In genomic region chr19:24513105-24513843, GRCm38 (mm10) we compare ENCODE assay signal across 10 mouse cellular contexts. TPM values are rescaled to one million over a fixed set of nuclear protein-coding genes. Genes with fewer than 3 reads are reported as not detected.
DNase-seq lines count a peak whose midpoint lies in the region; ATAC-seq lines count a peak whose summit lies in the region.
"Had no signal": no experiment of that assay in that cellular context is flagged by ENCODE, and none has a peak within 500 bp of the region (broad histone marks: within the 10 kb centered on the region; RNA-seq: fewer than 3 reads in every experiment).

No protein-coding gene starts in this region.

- 43% methylated on average over 20 of the region's 20 CpGs for WGBS in heart, embryonic 15.5 days

- peak overlapping the region; percentile 14; the same call in 1 of the 2 replicates for H3K4me2 ChIP-seq in heart, embryonic 15.5 days

- no peak overlapping the region for H3K4me3 ChIP-seq in heart, embryonic 15.5 days

- peaks cover 47% of the 10 kb centered on the region for H3K4me1 ChIP-seq in heart, embryonic 15.5 days (replicated peaks)

- H3K27ac ChIP-seq in heart, embryonic 15.5 days: no peak overlapping the region

- H3K27me3 ChIP-seq in heart, embryonic 15.5 days: no peaks in the 10 kb centered on the region

- H3K36me3 ChIP-seq in heart, embryonic 15.5 days: no peaks in the 10 kb centered on the region

- DNase-seq in heart, adult 18-20 months: no peak
- DNase-seq in Muller cell, postnatal 12 days (ENCODE audit: inconsistent ontology term): peak; percentile 39
- DNase-seq in urinary bladder, postnatal 25 days (ENCODE audit: low spot score): no peak
- no peak for DNase-seq in cerebellum, postnatal 36 days

- H3K9me3 ChIP-seq in heart, embryonic 15.5 days (replicated peaks): no peaks in the 10 kb centered on the region

- H3K9ac ChIP-seq in heart, embryonic 15.5 days: no peak overlapping the region

- ATAC-seq in heart, embryonic 15.5 days (replicated peaks; ENCODE audit: insufficient number of reproducible peaks, insufficient read depth, low FRiP score, low read depth): no peak
- peak; percentile 87 for ATAC-seq in erythroblast, adult 5-6 weeks (replicated peaks; ENCODE audit: low FRiP score, poor library complexity, severe bottlenecking)
- peak; percentile 86 for ATAC-seq in megakaryocyte progenitor cell, adult 5-6 weeks (replicated peaks; ENCODE audit: poor library complexity)
- ATAC-seq in inflammation-experienced regulatory T-cells, adult 6 months: no peak
- ATAC-seq: forebrain, embryonic 14.5 days; lung, postnatal 0 days had no signal

RNA-seq across cellular contexts. Expression of gene Fam122a, which starts 36.1 kb away (rescaled TPM):
- polyA plus RNA-seq in heart, embryonic 15.5 days (2015; fragmentation: Nextera tagmentation; extraction: Ambion mirVana): 43.2 and 45.5 TPM in 2 replicates
- total RNA-seq in heart, adult 18-20 months (2021): 10 to 100 TPM; 26.3 to 27.6 TPM
- 37.8 and 40.9 TPM in 2 replicates for total RNA-seq in erythroblast, adult 5-6 weeks (2015; ENCODE audit: low replicate concordance)
- total RNA-seq in erythroblast, adult 5-6 weeks (2017; ENCODE audit: low replicate concordance): 6.3 and 12.1 TPM in 2 replicates
- 37.8 and 45.5 TPM in 2 replicates for total RNA-seq in megakaryocyte progenitor cell, adult 5-6 weeks (2015)
- 9.7 and 13.9 TPM in 2 replicates for total RNA-seq in megakaryocyte progenitor cell, adult 5-6 weeks (2017)
- polyA plus RNA-seq in inflammation-experienced regulatory T-cells, adult 6 months (2017; shearing (Covaris generic)): 1 to 10 TPM; 3.0 to 5.4 (median 5.1) TPM

RNA-seq across cellular contexts. Expression of gene Pip5k1b, which starts 42.4 kb away (rescaled TPM):
- polyA plus RNA-seq in heart, embryonic 15.5 days (2015; fragmentation: Nextera tagmentation; extraction: Ambion mirVana): 7.5 and 9.3 TPM in 2 replicates
- total RNA-seq in heart, adult 18-20 months (2021): 10 to 100 TPM; 20.3 to 21.3 TPM
- 35.4 and 43.9 TPM in 2 replicates for total RNA-seq in erythroblast, adult 5-6 weeks (2015; ENCODE audit: low replicate concordance)
- 34.4 and 43.5 TPM in 2 replicates for total RNA-seq in erythroblast, adult 5-6 weeks (2017; ENCODE audit: low replicate concordance)
- 24.4 and 25.6 TPM in 2 replicates for total RNA-seq in megakaryocyte progenitor cell, adult 5-6 weeks (2015)
- total RNA-seq in megakaryocyte progenitor cell, adult 5-6 weeks (2017): 10.7 and 13.5 TPM in 2 replicates
- 1 to 10 TPM in 2 of 3 experiments, under 1 TPM in 1; 0.36 to 9.4 (median 6.9) TPM for polyA plus RNA-seq in inflammation-experienced regulatory T-cells, adult 6 months (2017; shearing (Covaris generic))

Comparison
In these comparisons a context has a peak if more than half of its experiments do, and no peak if none do; other contexts are left out.
1. ATAC-seq: peak in erythroblast, adult 5-6 weeks (single experiment) and megakaryocyte progenitor cell, adult 5-6 weeks (single experiment); none in heart, embryonic 15.5 days (single experiment) and inflammation-experienced regulatory T-cells, adult 6 months (single experiment).